Mouse (Mus musculus): Measurements from ENCODE around the gene Rasgrp3. TPM values are rescaled to one million over a fixed set of nuclear protein-coding genes. Genes with fewer than 3 reads are reported as not detected.
A peak's percentile ranks its signal among the peaks of the same experiment; 100 is the strongest.

Rasgrp3 gene
- polyA plus RNA-seq, 1 experiment from 2014 or later: 2.9 TPM

- Histone ChIP-seq H3K27me3 (no peaks in the 10 kb centered on the region), H3K9ac (no peak overlapping the region), H3K4me2 (no peak overlapping the region), H3K4me3 (replicated peaks) (no peak overlapping the region), H3K9me3 (replicated peaks) (no peaks in the 10 kb centered on the region), H3K36me3 (0 out of 2 replicates have a peak, but pooled peaks cover 3% of the 10 kb centered on the region), H3K27ac (no peak overlapping the region), H3K4me1 (replicated peaks) (no peaks in the 10 kb centered on the region)
- no peak for ATAC-seq (ENCODE audit: low read depth)
- DNase-seq: no peak
- 84% methylated on average over 14 of the region's 14 CpGs for WGBS (ENCODE audit: insufficient replicate concordance)
These were observed 93.7 kb downstream of the Rasgrp3 start for GRCm38 (mm10) chr17:75529222-75529935.

DNA sequence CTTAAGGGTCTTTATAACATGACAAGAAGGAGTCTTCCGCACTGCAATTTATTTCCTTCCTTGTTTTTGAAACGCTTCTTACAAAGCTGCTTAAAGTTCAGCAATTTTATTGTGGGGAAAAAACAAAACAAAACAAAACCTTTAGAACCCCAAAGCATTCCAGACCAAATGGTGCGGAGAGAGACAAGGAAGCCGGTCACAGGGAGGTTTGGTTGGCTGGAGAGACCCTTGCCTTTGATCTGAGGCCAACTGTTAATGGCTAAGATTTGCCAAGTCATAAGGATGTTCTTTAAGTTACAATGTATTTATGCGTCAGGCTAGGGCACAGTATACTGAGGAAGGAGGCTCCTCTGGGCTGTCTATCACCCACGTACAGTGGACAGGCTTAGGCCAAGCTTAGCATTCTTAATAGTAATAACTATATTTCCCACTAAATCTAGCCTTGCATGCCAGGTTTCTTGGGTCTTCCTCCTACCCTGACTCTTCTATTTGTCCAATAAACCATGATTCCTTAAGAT, 96.8 kb downstream of the Rasgrp3 start:
- no peak overlapping the region for H3K4me3 ChIP-seq (replicated peaks)
- 83% methylated on average over 6 of the region's 6 CpGs for WGBS (ENCODE audit: insufficient replicate concordance)
- no peak overlapping the region for H3K4me2 ChIP-seq
- peaks cover 18% of the 10 kb centered on the region; the same call in 1 of the 2 replicates for H3K36me3 ChIP-seq
- no peaks in the 10 kb centered on the region for H3K9me3 ChIP-seq (replicated peaks)
- no peak overlapping the region for H3K9ac ChIP-seq
- DNase-seq (no peak), ATAC-seq (ENCODE audit: low read depth) (no peak)
- no peak overlapping the region for H3K27ac ChIP-seq
- H3K4me1 ChIP-seq (replicated peaks): 0 out of 2 replicates have a peak, but pooled peaks cover 5% of the 10 kb centered on the region
- H3K27me3 ChIP-seq: no peaks in the 10 kb centered on the region

DNA sequence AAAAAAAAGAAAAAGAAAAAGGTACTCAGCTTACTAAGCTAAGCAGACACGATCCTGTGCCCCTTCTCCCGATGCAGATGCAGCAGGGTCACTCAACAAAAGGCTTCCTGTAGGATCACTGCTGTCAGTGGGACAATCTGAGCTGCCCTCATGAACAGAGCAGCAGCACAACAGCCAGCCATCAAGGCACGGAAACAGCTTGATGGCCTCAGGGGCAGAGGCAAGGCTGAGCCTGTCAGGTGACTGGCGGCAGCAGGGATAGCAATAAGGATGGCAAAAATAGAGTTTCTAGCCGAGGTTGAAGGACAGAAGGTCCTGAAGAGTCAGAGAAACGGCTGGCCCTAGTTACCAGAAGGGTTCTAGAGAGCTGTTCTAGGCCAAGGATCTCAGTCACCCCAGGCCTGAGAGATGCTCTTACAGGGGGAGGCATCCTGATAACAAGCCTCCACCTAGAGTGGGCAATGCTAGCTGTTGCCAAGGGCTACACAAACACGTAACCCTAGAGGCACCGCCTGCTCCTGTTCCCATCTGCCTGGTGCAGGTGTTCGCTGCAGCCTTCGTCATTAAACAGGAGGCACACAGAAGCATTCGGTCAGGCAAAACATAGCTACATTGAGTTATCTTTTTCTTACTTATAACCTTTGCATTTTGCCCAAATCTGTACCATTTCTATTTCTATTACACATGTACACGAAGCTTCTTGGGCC, 98.8 kb downstream of the Rasgrp3 start:
- Histone ChIP-seq H3K9ac (no peak overlapping the region), H3K9me3 (replicated peaks) (no peaks in the 10 kb centered on the region), H3K4me3 (replicated peaks) (no peak overlapping the region), H3K36me3 (peaks cover 31% of the 10 kb centered on the region), H3K4me2 (no peak overlapping the region), H3K27me3 (no peaks in the 10 kb centered on the region), H3K4me1 (replicated peaks) (0 out of 2 replicates have a peak, but pooled peaks cover 8% of the 10 kb centered on the region), H3K27ac (no peak overlapping the region)
- DNase-seq (no peak), ATAC-seq (ENCODE audit: low read depth) (no peak)
- 74% methylated on average over 12 of the region's 12 CpGs for WGBS (ENCODE audit: insufficient replicate concordance)

DNA sequence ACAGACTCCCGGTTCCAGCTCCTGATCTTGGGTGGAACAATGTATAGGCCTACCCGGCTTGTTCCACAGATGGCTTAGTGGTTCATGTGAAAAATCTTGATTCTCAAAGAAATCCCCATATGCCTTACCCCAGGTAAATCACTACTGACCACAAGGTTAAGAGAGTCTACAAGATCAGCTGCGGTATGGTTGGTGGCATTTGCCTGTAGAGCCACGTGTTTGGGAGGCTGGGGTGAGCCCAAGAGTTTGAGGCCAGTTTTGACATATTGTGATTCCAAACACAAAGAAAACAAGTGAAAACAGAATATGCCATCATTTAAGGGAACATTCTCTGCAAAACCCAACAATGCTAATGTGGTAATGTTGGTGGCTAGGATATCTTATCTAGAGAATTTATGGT, 99.9 kb downstream of the Rasgrp3 start:
- Histone ChIP-seq H3K9ac (no peak overlapping the region), H3K4me2 (no peak overlapping the region), H3K4me1 (replicated peaks) (0 out of 2 replicates have a peak, but pooled peaks cover 8% of the 10 kb centered on the region), H3K27me3 (no peaks in the 10 kb centered on the region), H3K36me3 (peaks cover 35% of the 10 kb centered on the region), H3K4me3 (replicated peaks) (no peak overlapping the region), H3K9me3 (replicated peaks) (no peaks in the 10 kb centered on the region), H3K27ac (no peak overlapping the region)
- 84% methylated on average over 4 of the region's 4 CpGs for WGBS (ENCODE audit: insufficient replicate concordance)
- ATAC-seq (ENCODE audit: low read depth): no peak
- no peak for DNase-seq

- Histone ChIP-seq H3K9ac (no peak overlapping the region), H3K36me3 (peaks cover 35% of the 10 kb centered on the region), H3K4me2 (no peak overlapping the region), H3K9me3 (replicated peaks) (no peaks in the 10 kb centered on the region), H3K27me3 (no peaks in the 10 kb centered on the region), H3K27ac (no peak overlapping the region), H3K4me1 (replicated peaks) (0 out of 2 replicates have a peak, but pooled peaks cover 8% of the 10 kb centered on the region), H3K4me3 (replicated peaks) (no peak overlapping the region)
- WGBS (ENCODE audit: insufficient replicate concordance): 35% methylated on average over 6 of the region's 6 CpGs
- ATAC-seq (ENCODE audit: low read depth): peak; percentile 56; the same call in 1 of the 2 replicates
- DNase-seq: no peak
These were observed 100.8 kb downstream of the Rasgrp3 start for GRCm38 (mm10) chr17:75536396-75537049.

- Histone ChIP-seq H3K27ac (no peak overlapping the region), H3K27me3 (no peaks in the 10 kb centered on the region), H3K9me3 (replicated peaks) (no peaks in the 10 kb centered on the region), H3K36me3 (peaks cover 40% of the 10 kb centered on the region), H3K4me2 (no peak overlapping the region), H3K4me1 (replicated peaks) (0 out of 2 replicates have a peak, but pooled peaks cover 8% of the 10 kb centered on the region), H3K4me3 (replicated peaks) (no peak overlapping the region), H3K9ac (no peak overlapping the region)
- ATAC-seq (ENCODE audit: low read depth) (no peak), DNase-seq (no peak)
- WGBS (ENCODE audit: insufficient replicate concordance): 79% methylated on average over 7 of the region's 7 CpGs
These were observed 101.4 kb downstream of the Rasgrp3 start for GRCm38 (mm10) chr17:75537050-75537445.

GRCm38 (mm10) chr17:75538431-75538830, 102.7 kb downstream of the Rasgrp3 start:
- no peak overlapping the region for H3K4me2 ChIP-seq
- 66% methylated on average over 12 of the region's 12 CpGs for WGBS (ENCODE audit: insufficient replicate concordance)
- no peak overlapping the region for H3K4me3 ChIP-seq (replicated peaks)
- H3K27ac ChIP-seq: no peak overlapping the region
- H3K9me3 ChIP-seq (replicated peaks): no peaks in the 10 kb centered on the region
- H3K4me1 ChIP-seq (replicated peaks): peaks cover 14% of the 10 kb centered on the region
- H3K27me3 ChIP-seq: no peaks in the 10 kb centered on the region
- ATAC-seq (ENCODE audit: low read depth) (no peak), DNase-seq (no peak)
- H3K36me3 ChIP-seq: peaks cover 49% of the 10 kb centered on the region
- no peak overlapping the region for H3K9ac ChIP-seq

DNA sequence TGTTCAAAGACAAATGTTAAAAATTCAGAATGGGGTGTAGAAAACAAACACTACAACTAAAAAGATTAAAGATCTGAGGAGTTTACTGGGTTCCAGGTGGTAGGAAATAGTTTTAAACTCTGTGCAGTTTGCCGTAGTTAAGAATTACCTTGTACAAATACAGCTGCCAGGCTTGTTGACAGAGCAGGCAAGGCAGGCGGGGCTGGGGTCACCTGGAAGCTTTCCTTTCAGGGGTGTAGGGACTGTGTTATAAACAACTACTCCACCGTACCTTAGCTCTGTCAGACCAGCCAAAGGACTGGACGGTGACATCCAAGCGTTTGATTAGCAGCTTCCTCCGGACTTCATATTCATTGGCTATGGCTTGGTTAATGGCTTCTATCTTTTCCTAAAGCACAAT, 103.4 kb downstream of the Rasgrp3 start:
- Histone ChIP-seq H3K4me2 (no peak overlapping the region), H3K27me3 (no peaks in the 10 kb centered on the region), H3K36me3 (peaks cover 49% of the 10 kb centered on the region), H3K9me3 (replicated peaks) (no peaks in the 10 kb centered on the region), H3K4me3 (replicated peaks) (no peak overlapping the region), H3K4me1 (replicated peaks) (peaks cover 21% of the 10 kb centered on the region), H3K9ac (no peak overlapping the region), H3K27ac (no peak overlapping the region; the same call in 1 of the 2 replicates)
- 73% methylated on average over 6 of the region's 6 CpGs for WGBS (ENCODE audit: insufficient replicate concordance)
- ATAC-seq (ENCODE audit: low read depth) (peak; percentile 57), DNase-seq (no peak)

- Histone ChIP-seq H3K36me3 (peaks cover 56% of the 10 kb centered on the region), H3K4me3 (replicated peaks) (no peak overlapping the region), H3K4me2 (no peak overlapping the region), H3K27ac (no peak overlapping the region), H3K9ac (no peak overlapping the region), H3K27me3 (no peaks in the 10 kb centered on the region), H3K4me1 (replicated peaks) (peaks cover 28% of the 10 kb centered on the region), H3K9me3 (replicated peaks) (no peaks in the 10 kb centered on the region)
- ATAC-seq (ENCODE audit: low read depth): no peak
- 74% methylated on average over 5 of the region's 5 CpGs for WGBS (ENCODE audit: insufficient replicate concordance)
- DNase-seq: no peak
These were observed 104.1 kb downstream of the Rasgrp3 start for GRCm38 (mm10) chr17:75539841-75540240.

GRCm38 (mm10) chr17:75543434-75543833, 107.7 kb downstream of the Rasgrp3 start:
- H3K36me3 ChIP-seq: peaks cover 65% of the 10 kb centered on the region
- DNase-seq: no peak
- no peak overlapping the region for H3K27ac ChIP-seq
- H3K9ac ChIP-seq: no peak overlapping the region
- peak; percentile 71; the same call in 1 of the 2 replicates for ATAC-seq (ENCODE audit: low read depth)
- peaks cover 37% of the 10 kb centered on the region for H3K4me1 ChIP-seq (replicated peaks)
- no peaks in the 10 kb centered on the region for H3K9me3 ChIP-seq (replicated peaks)
- H3K4me2 ChIP-seq: no peak overlapping the region
- H3K4me3 ChIP-seq (replicated peaks): no peak overlapping the region
- 20% methylated on average over 7 of the region's 7 CpGs for WGBS (ENCODE audit: insufficient replicate concordance)
- no peaks in the 10 kb centered on the region for H3K27me3 ChIP-seq

DNA sequence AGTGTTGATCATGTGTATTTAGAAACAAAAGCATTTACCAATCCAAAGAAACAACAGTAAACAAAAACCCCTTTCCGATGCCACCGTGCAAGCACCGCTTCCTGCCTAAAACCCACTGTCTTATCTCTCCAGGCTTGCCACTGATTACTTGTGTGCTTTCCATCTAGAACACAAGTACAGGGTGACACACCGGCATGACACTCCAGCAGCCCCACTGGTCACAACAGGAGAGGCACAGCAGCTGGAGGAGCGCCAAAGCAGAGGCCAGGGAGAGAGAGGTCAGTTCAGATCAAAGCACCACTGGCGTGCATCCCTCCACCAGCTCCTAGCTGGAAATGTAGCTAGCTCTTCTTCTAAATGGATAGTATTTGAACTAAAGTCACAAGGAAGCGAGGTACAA, 108.6 kb downstream of the Rasgrp3 start:
- H3K36me3 ChIP-seq: peaks cover 58% of the 10 kb centered on the region
- DNase-seq: no peak
- H3K27ac ChIP-seq: no peak overlapping the region; the same call in 1 of the 2 replicates
- no peaks in the 10 kb centered on the region for H3K27me3 ChIP-seq
- H3K4me1 ChIP-seq (replicated peaks): peaks cover 40% of the 10 kb centered on the region
- ATAC-seq (ENCODE audit: low read depth): peak; percentile 61
- H3K4me3 ChIP-seq (replicated peaks): no peak overlapping the region
- no peaks in the 10 kb centered on the region for H3K9me3 ChIP-seq (replicated peaks)
- 26% methylated on average over 7 of the region's 7 CpGs for WGBS (ENCODE audit: insufficient replicate concordance)
- H3K9ac ChIP-seq: no peak overlapping the region
- no peak overlapping the region for H3K4me2 ChIP-seq

Data from liver, embryonic 13.5 days (tissue).